ENCODE assay signal across 8 mouse cellular contexts in genomic region chr16:52452477-52452831, GRCm38 (mm10). TPM values are rescaled to one million over a fixed set of nuclear protein-coding genes. Genes with fewer than 3 reads are reported as not detected.
A peak's percentile ranks its signal among the peaks of the same experiment; 100 is the strongest.
DNase-seq lines count a peak whose midpoint lies in the region; ATAC-seq and TF ChIP-seq lines count a peak whose summit lies in the region.

No protein-coding gene starts in this region.

- peak overlapping the region; percentile 74 for H3K27ac ChIP-seq in kidney, embryonic 15.5 days
- H3K27ac ChIP-seq in ES-E14 (ENCODE audit: insufficient read depth, low read depth, low read length, poor library complexity, severe bottlenecking), result no peak overlapping the region
- peak overlapping the region; percentile 60; the same call in 1 of the 2 replicates for H3K27ac ChIP-seq in forebrain, embryonic 14.5 days (ENCODE audit: low read depth, low read length)
- peak overlapping the region; percentile 79 for H3K27ac ChIP-seq in limb, embryonic 15.5 days
- peak overlapping the region; percentile 84 for H3K27ac ChIP-seq in neural tube, embryonic 15.5 days (replicated peaks)

- H3K9me3 ChIP-seq in kidney, embryonic 15.5 days (replicated peaks), result no peaks in the 10 kb centered on the region
- H3K9me3 ChIP-seq in ES-E14 (ENCODE audit: control insufficient read depth, insufficient read depth, low read depth, low read length), result no peaks in the 10 kb centered on the region
- no peaks in the 10 kb centered on the region for H3K9me3 ChIP-seq in forebrain, embryonic 14.5 days (replicated peaks; ENCODE audit: control insufficient read depth, low read length)
- no peaks in the 10 kb centered on the region for H3K9me3 ChIP-seq in limb, embryonic 15.5 days
- no peaks in the 10 kb centered on the region for H3K9me3 ChIP-seq in neural tube, embryonic 15.5 days (replicated peaks)

- ATAC-seq in kidney, embryonic 15.5 days (replicated peaks; ENCODE audit: low FRiP score), result no peak; the same call in 1 of the 2 replicates
- peak; percentile 13 for ATAC-seq in forebrain, embryonic 14.5 days
- 0 out of 2 replicates have a peak, but pooled peaks have one; percentile 6 for ATAC-seq in limb, embryonic 15.5 days (ENCODE audit: insufficient number of reproducible peaks, low FRiP score, low TSS enrichment, low read depth)
- peak; percentile 2 for ATAC-seq in neural tube, embryonic 15.5 days (ENCODE audit: low FRiP score)

- peak overlapping the region; percentile 74 for H3K4me3 ChIP-seq in kidney, embryonic 15.5 days (replicated peaks)
- H3K4me3 ChIP-seq in ES-E14 (ENCODE audit: insufficient read depth in 1 of 2, low read depth in 1 of 2, low read length in 2 of 2, poor library complexity in 1 of 2, severe bottlenecking in 1 of 2), result peak overlapping the region; percentile 40 to 62
- peak overlapping the region; percentile 57 for H3K4me3 ChIP-seq in forebrain, embryonic 14.5 days (ENCODE audit: low read depth, low read length)
- H3K4me3 ChIP-seq in limb, embryonic 15.5 days, result peak overlapping the region; percentile 61
- H3K4me3 ChIP-seq in neural tube, embryonic 15.5 days (replicated peaks), result peak overlapping the region; percentile 67

- 0% methylated on average over 26 of the region's 26 CpGs for WGBS in kidney, embryonic 15.5 days
- WGBS in forebrain, embryonic 14.5 days, result under 1% methylated on average over 26 of the region's 26 CpGs
- 0% methylated on average over 26 of the region's 26 CpGs for WGBS in limb, embryonic 15.5 days
- under 1% methylated on average over 26 of the region's 26 CpGs for WGBS in neural tube, embryonic 15.5 days

- in situ Hi-C loops in ES-E14 (cut with MboI; ENCODE audit: low sequenced_read_pairs in 2 of 2, unreplicated experiment in 2 of 2), result no loop called here

- no peaks in the 10 kb centered on the region for H3K36me3 ChIP-seq in kidney, embryonic 15.5 days
- H3K36me3 ChIP-seq in ES-E14 (ENCODE audit: control insufficient read depth, insufficient read depth, low read length, poor library complexity, severe bottlenecking), result no peaks in the 10 kb centered on the region
- no peaks in the 10 kb centered on the region for H3K36me3 ChIP-seq in forebrain, embryonic 14.5 days (ENCODE audit: control insufficient read depth, insufficient read depth, low read length)
- no peaks in the 10 kb centered on the region for H3K36me3 ChIP-seq in limb, embryonic 15.5 days
- no peaks in the 10 kb centered on the region for H3K36me3 ChIP-seq in neural tube, embryonic 15.5 days

- no peaks in the 10 kb centered on the region for H3K27me3 ChIP-seq in kidney, embryonic 15.5 days
- H3K27me3 ChIP-seq in forebrain, embryonic 14.5 days (replicated peaks; ENCODE audit: control insufficient read depth, insufficient read depth, low read length), result no peaks in the 10 kb centered on the region
- no peaks in the 10 kb centered on the region for H3K27me3 ChIP-seq in limb, embryonic 15.5 days
- H3K27me3 ChIP-seq in neural tube, embryonic 15.5 days (replicated peaks), result no peaks in the 10 kb centered on the region

- H3K9ac ChIP-seq in kidney, embryonic 15.5 days, result peak overlapping the region; percentile 70
- no peak overlapping the region; the same call in 1 of the 2 replicates for H3K9ac ChIP-seq in ES-E14 (ENCODE audit: insufficient read depth, low read depth, low read length, poor library complexity, severe bottlenecking)
- peak overlapping the region; percentile 68 for H3K9ac ChIP-seq in forebrain, embryonic 14.5 days (ENCODE audit: low read length)
- peak overlapping the region; percentile 44 for H3K9ac ChIP-seq in limb, embryonic 15.5 days
- H3K9ac ChIP-seq in neural tube, embryonic 15.5 days (replicated peaks), result peak overlapping the region; percentile 64

- peak overlapping the region; percentile 66 for H3K4me2 ChIP-seq in kidney, embryonic 15.5 days
- peak overlapping the region; percentile 79 for H3K4me2 ChIP-seq in forebrain, embryonic 14.5 days (ENCODE audit: low read length)
- peak overlapping the region; percentile 82 for H3K4me2 ChIP-seq in limb, embryonic 15.5 days
- H3K4me2 ChIP-seq in neural tube, embryonic 15.5 days, result peak overlapping the region; percentile 83

- DNase-seq in kidney, adult 18-20 months, result no peak
- no peak for DNase-seq in ES-E14 (ENCODE audit: low read depth, low spot score)
- DNase-seq in forebrain, embryonic 14.5 days (ENCODE audit: low spot score), result no peak
- no peak for DNase-seq in adrenal gland, adult 8-10 months
- DNase-seq in embryo, embryonic 10 days (ENCODE audit: low spot score), result no peak

- peaks cover 18% of the 10 kb centered on the region; the same call in 1 of the 2 replicates for H3K4me1 ChIP-seq in kidney, embryonic 15.5 days
- peaks cover 2 to 6% of the 10 kb centered on the region in 2 experiments; a peak in 1 of 4 replicates for H3K4me1 ChIP-seq in ES-E14 (ENCODE audit: control insufficient read depth in 2 of 2, insufficient read depth in 2 of 2, low read length in 2 of 2, poor library complexity in 1 of 2)
- H3K4me1 ChIP-seq in forebrain, embryonic 14.5 days (ENCODE audit: control insufficient read depth, insufficient read depth, low read length), result peaks cover 6% of the 10 kb centered on the region
- peaks cover 8% of the 10 kb centered on the region; the same call in 1 of the 2 replicates for H3K4me1 ChIP-seq in limb, embryonic 15.5 days
- peaks cover 35% of the 10 kb centered on the region for H3K4me1 ChIP-seq in neural tube, embryonic 15.5 days

TF ChIP-seq in ES-E14, 5 proteins besides CTCF, POLR2A, EP300 and RAD21:
- TF ChIP-seq ZNF384 (IDR thresholded peaks at IDR 0.05; ENCODE audit: low read depth, low read length), result no peak
- TF ChIP-seq MAFK (IDR thresholded peaks at IDR 0.05; ENCODE audit: insufficient read depth, low read depth, low read length), result no peak
- TF ChIP-seq HCFC1 (IDR thresholded peaks at IDR 0.05; ENCODE audit: borderline replicate concordance, insufficient read depth, low read length), result no peak
- TF ChIP-seq ZC3H11A (IDR thresholded peaks at IDR 0.05; ENCODE audit: borderline replicate concordance, low read depth, low read length), result no peak
- no peak for TF ChIP-seq CHD2 (IDR thresholded peaks at IDR 0.05; ENCODE audit: low read depth, low read length)
TF ChIP-seq in ES-E14: peak in this region for 0.

RNA-seq across cellular contexts. Expression of gene Alcam, which starts 1.4 kb away (rescaled TPM):
- polyA plus RNA-seq in kidney, embryonic 15.5 days (2015; fragmentation: Nextera tagmentation; extraction: Ambion mirVana), result 55.8 and 57.9 TPM in 2 replicates
- 1.8 and 8.1 TPM in 2 replicates for total RNA-seq in ES-E14 (2012; rRNA removed)
- polyA plus RNA-seq in forebrain, embryonic 14.5 days (2014; fragmentation: Nextera tagmentation; extraction: Ambion mirVana), result 42.9 and 52.8 TPM in 2 replicates
- polyA plus RNA-seq in limb, embryonic 15.5 days (2015; fragmentation: Nextera tagmentation; extraction: Ambion mirVana), result 12.1 and 26.7 TPM in 2 replicates
- polyA plus RNA-seq in neural tube, embryonic 15.5 days (2015; fragmentation: Nextera tagmentation; extraction: Ambion mirVana), result 38.9 and 40.0 TPM in 2 replicates
- 10 to 100 TPM; 50.5 to 84.0 (median 58.9) TPM for total RNA-seq in adrenal gland, adult 8-10 months (2022)
